Mouse (Mus musculus): ENCODE measurements around the gene Mbd6. TPM values are rescaled to one million over a fixed set of nuclear protein-coding genes. Genes with fewer than 3 reads are reported as not detected.

Gene Mbd6
- total and polyA plus RNA-seq, 3 experiments, result 4.1 to 239 (median 107) TPM

GRCm38 (mm10) chr10:127323131-127323855, 34.5 kb upstream of the Mbd6 start:
- ATAC-seq (ENCODE audit: extremely low read depth, insufficient number of reproducible peaks, low FRiP score, poor library complexity, severe bottlenecking) (peak; percentile 54; the same call in 1 of the 2 replicates), DNase-seq (ENCODE audit: low spot score) (peak; percentile 75)
- Histone ChIP-seq H3K4me3 (ENCODE audit: low read depth, low read length) (peak overlapping the region; percentile 72), H3K9me3 (replicated peaks) (no peaks in the 10 kb centered on the region), H3K4me1 (ENCODE audit: insufficient read depth, low read depth, low read length) (peaks cover 88% of the 10 kb centered on the region), H3K36me3 (replicated peaks) (peaks cover 40% of the 10 kb centered on the region), H3K27me3 (ENCODE audit: insufficient read depth, low read length) (no peaks in the 10 kb centered on the region)
- TF ChIP-seq GATA2 (IDR thresholded peaks at IDR 0.05; ENCODE audit: borderline replicate concordance, low read depth, low read length) (no peak), TAL1 (conservative IDR thresholded peaks at IDR 0.05; ENCODE audit: low read depth, low read length) (no peak), POLR2AphosphoS5 (IDR thresholded peaks at IDR 0.05; ENCODE audit: insufficient replicate concordance, low read depth, low read length) (no peak), CTCF (IDR thresholded peaks at IDR 0.05; ENCODE audit: low read depth, low read length) (no peak), GATA1 (IDR thresholded peaks at IDR 0.05; ENCODE audit: borderline replicate concordance, low read length) (no peak)

GRCm38 (mm10) chr10:127322669-127323068, 33.9 kb upstream of the Mbd6 start:
- no peaks in the 10 kb centered on the region for H3K27me3 ChIP-seq (ENCODE audit: insufficient read depth, low read length)
- H3K4me3 ChIP-seq (ENCODE audit: low read depth, low read length), result peak overlapping the region; percentile 72; the same call in 1 of the 2 replicates
- H3K4me1 ChIP-seq (ENCODE audit: insufficient read depth, low read depth, low read length), result peaks cover 89% of the 10 kb centered on the region
- TF ChIP-seq CTCF (IDR thresholded peaks at IDR 0.05; ENCODE audit: low read depth, low read length) (no peak), GATA1 (IDR thresholded peaks at IDR 0.05; ENCODE audit: borderline replicate concordance, low read length) (no peak), GATA2 (IDR thresholded peaks at IDR 0.05; ENCODE audit: borderline replicate concordance, low read depth, low read length) (no peak), POLR2AphosphoS5 (IDR thresholded peaks at IDR 0.05; ENCODE audit: insufficient replicate concordance, low read depth, low read length) (no peak), TAL1 (conservative IDR thresholded peaks at IDR 0.05; ENCODE audit: low read depth, low read length) (no peak)
- H3K9me3 ChIP-seq (replicated peaks), result no peaks in the 10 kb centered on the region
- ATAC-seq (ENCODE audit: extremely low read depth, insufficient number of reproducible peaks, low FRiP score, poor library complexity, severe bottlenecking) (no peak), DNase-seq (ENCODE audit: low spot score) (no peak)
- peaks cover 33% of the 10 kb centered on the region for H3K36me3 ChIP-seq (replicated peaks)

- Histone ChIP-seq H3K4me1 (ENCODE audit: insufficient read depth, low read depth, low read length) (peaks cover 89% of the 10 kb centered on the region), H3K4me3 (ENCODE audit: low read depth, low read length) (peak overlapping the region; percentile 72; the same call in 1 of the 2 replicates), H3K27me3 (ENCODE audit: insufficient read depth, low read length) (no peaks in the 10 kb centered on the region), H3K9me3 (replicated peaks) (no peaks in the 10 kb centered on the region), H3K36me3 (replicated peaks) (peaks cover 29% of the 10 kb centered on the region)
- TF ChIP-seq TAL1 (conservative IDR thresholded peaks at IDR 0.05; ENCODE audit: low read depth, low read length) (no peak), GATA1 (IDR thresholded peaks at IDR 0.05; ENCODE audit: borderline replicate concordance, low read length) (no peak), GATA2 (IDR thresholded peaks at IDR 0.05; ENCODE audit: borderline replicate concordance, low read depth, low read length) (no peak), CTCF (IDR thresholded peaks at IDR 0.05; ENCODE audit: low read depth, low read length) (no peak), POLR2AphosphoS5 (IDR thresholded peaks at IDR 0.05; ENCODE audit: insufficient replicate concordance, low read depth, low read length) (no peak)
- ATAC-seq (ENCODE audit: extremely low read depth, insufficient number of reproducible peaks, low FRiP score, poor library complexity, severe bottlenecking), result no peak
- no peak for DNase-seq (ENCODE audit: low spot score)
Observed at GRCm38 (mm10) chr10:127322178-127322577, 33.4 kb upstream of the Mbd6 start.

GRCm38 (mm10) chr10:127321621-127322020, 32.8 kb upstream of the Mbd6 start, which contains the start of gene Arhgap9:
Gene Arhgap9 (plus strand): TSS chr10:127321964.
- Histone ChIP-seq H3K4me3 (ENCODE audit: low read depth, low read length) (peak within 1 kb of the TSS; percentile 72; the same call in 1 of the 2 replicates), H3K36me3 (replicated peaks) (peaks cover 23% of the 10 kb centered on the region), H3K4me1 (ENCODE audit: insufficient read depth, low read depth, low read length) (peaks cover 88% of the 10 kb centered on the region), H3K9me3 (replicated peaks) (no peaks in the 10 kb centered on the region), H3K27me3 (ENCODE audit: insufficient read depth, low read length) (no peaks in the 10 kb centered on the region)
- DNase-seq (ENCODE audit: low spot score) (no peak), ATAC-seq (ENCODE audit: extremely low read depth, insufficient number of reproducible peaks, low FRiP score, poor library complexity, severe bottlenecking) (no peak)
- TF ChIP-seq CTCF (IDR thresholded peaks at IDR 0.05; ENCODE audit: low read depth, low read length) (no peak), GATA2 (IDR thresholded peaks at IDR 0.05; ENCODE audit: borderline replicate concordance, low read depth, low read length) (no peak), POLR2AphosphoS5 (IDR thresholded peaks at IDR 0.05; ENCODE audit: insufficient replicate concordance, low read depth, low read length) (no peak), GATA1 (IDR thresholded peaks at IDR 0.05; ENCODE audit: borderline replicate concordance, low read length) (no peak), TAL1 (conservative IDR thresholded peaks at IDR 0.05; ENCODE audit: low read depth, low read length) (no peak)

- DNase-seq (ENCODE audit: low spot score) (no peak), ATAC-seq (ENCODE audit: extremely low read depth, insufficient number of reproducible peaks, low FRiP score, poor library complexity, severe bottlenecking) (no peak)
- no peak for TF ChIP-seq GATA1 (IDR thresholded peaks at IDR 0.05; ENCODE audit: borderline replicate concordance, low read length)
- no peak for TF ChIP-seq TAL1 (conservative IDR thresholded peaks at IDR 0.05; ENCODE audit: low read depth, low read length)
- no peak for TF ChIP-seq GATA2 (IDR thresholded peaks at IDR 0.05; ENCODE audit: borderline replicate concordance, low read depth, low read length)
- TF ChIP-seq POLR2AphosphoS5 (IDR thresholded peaks at IDR 0.05; ENCODE audit: insufficient replicate concordance, low read depth, low read length), result no peak
- TF ChIP-seq CTCF (IDR thresholded peaks at IDR 0.05; ENCODE audit: low read depth, low read length), result no peak
- Histone ChIP-seq H3K4me1 (ENCODE audit: insufficient read depth, low read depth, low read length) (peaks cover 83% of the 10 kb centered on the region), H3K4me3 (ENCODE audit: low read depth, low read length) (no peak overlapping the region), H3K27me3 (ENCODE audit: insufficient read depth, low read length) (no peaks in the 10 kb centered on the region), H3K9me3 (replicated peaks) (peaks cover 4% of the 10 kb centered on the region; the same call in 1 of the 2 replicates), H3K36me3 (replicated peaks) (peaks cover 10% of the 10 kb centered on the region)
Observed at GRCm38 (mm10) chr10:127319969-127320368, 31.2 kb upstream of the Mbd6 start.

- peaks cover 17% of the 10 kb centered on the region for H3K36me3 ChIP-seq (replicated peaks)
- H3K27me3 ChIP-seq (ENCODE audit: insufficient read depth, low read length), result no peaks in the 10 kb centered on the region
- TF ChIP-seq TAL1 (conservative IDR thresholded peaks at IDR 0.05; ENCODE audit: low read depth, low read length) (no peak), GATA2 (IDR thresholded peaks at IDR 0.05; ENCODE audit: borderline replicate concordance, low read depth, low read length) (no peak), GATA1 (IDR thresholded peaks at IDR 0.05; ENCODE audit: borderline replicate concordance, low read length) (no peak)
- H3K9me3 ChIP-seq (replicated peaks), result peaks cover 4% of the 10 kb centered on the region; the same call in 1 of the 2 replicates
- peaks cover 75% of the 10 kb centered on the region for H3K4me1 ChIP-seq (ENCODE audit: insufficient read depth, low read depth, low read length)
- DNase-seq (ENCODE audit: low spot score) (peak; percentile 63), ATAC-seq (ENCODE audit: extremely low read depth, insufficient number of reproducible peaks, low FRiP score, poor library complexity, severe bottlenecking) (peak; percentile 45; the same call in 1 of the 2 replicates)
- H3K4me3 ChIP-seq (ENCODE audit: low read depth, low read length), result no peak overlapping the region; the same call in 1 of the 2 replicates
Observed at GRCm38 (mm10) chr10:127318009-127318408, 29.2 kb upstream of the Mbd6 start.
